Mouse (Mus musculus): ENCODE data around the gene Usp29. TPM values are rescaled to one million over a fixed set of nuclear protein-coding genes. Genes with fewer than 3 reads are reported as not detected.

Gene Usp29
- polyA plus RNA-seq, 1 experiment from 2014 or later: 4.1 TPM

DNA sequence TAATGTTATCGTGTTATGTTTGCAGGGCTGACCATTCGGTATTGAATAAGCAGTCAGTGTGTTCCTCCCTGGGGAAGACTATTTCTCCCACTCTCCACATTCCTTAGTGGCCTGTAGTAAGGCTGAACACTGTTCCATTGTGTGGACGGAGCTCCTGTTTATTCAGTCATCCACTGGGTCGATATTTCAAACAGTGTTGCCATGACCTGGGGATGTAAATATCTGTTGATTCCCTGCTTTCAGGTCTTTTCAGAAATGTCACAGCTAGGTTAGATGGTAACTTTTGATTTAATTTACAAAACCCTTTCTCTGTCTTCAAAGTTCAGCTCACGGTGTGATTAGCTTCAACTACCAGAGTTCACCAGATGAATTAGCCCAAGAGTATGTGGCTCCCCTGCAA, 104.6 kb downstream of the Usp29 start:
- Histone ChIP-seq H3K27ac (peak overlapping the region; percentile 51), H3K4me3 (replicated peaks) (no peak overlapping the region), H3K36me3 (no peaks in the 10 kb centered on the region), H3K4me1 (replicated peaks) (peaks cover 5% of the 10 kb centered on the region; the same call in 1 of the 2 replicates), H3K27me3 (replicated peaks) (no peaks in the 10 kb centered on the region), H3K4me2 (replicated peaks) (no peak overlapping the region), H3K9me3 (no peaks in the 10 kb centered on the region), H3K9ac (no peak overlapping the region)
- 17% methylated on average over 5 of the region's 5 CpGs for WGBS
- ATAC-seq: no peak

GRCm38 (mm10) chr7:6835351-6835750, 105.0 kb downstream of the Usp29 start:
- 0 out of 2 replicates have a peak, but pooled peaks have one; percentile 23 for ATAC-seq
- peaks cover 5% of the 10 kb centered on the region; the same call in 1 of the 2 replicates for H3K4me1 ChIP-seq (replicated peaks)
- H3K36me3 ChIP-seq: no peaks in the 10 kb centered on the region
- no peaks in the 10 kb centered on the region for H3K9me3 ChIP-seq
- no peak overlapping the region for H3K9ac ChIP-seq
- H3K4me2 ChIP-seq (replicated peaks): no peak overlapping the region
- peak overlapping the region; percentile 51 for H3K27ac ChIP-seq
- no peak overlapping the region for H3K4me3 ChIP-seq (replicated peaks)
- no peaks in the 10 kb centered on the region for H3K27me3 ChIP-seq (replicated peaks)
- WGBS: 9% methylated on average over 5 of the region's 5 CpGs

- H3K36me3 ChIP-seq: no peaks in the 10 kb centered on the region
- no peak overlapping the region for H3K4me3 ChIP-seq (replicated peaks)
- no peaks in the 10 kb centered on the region for H3K9me3 ChIP-seq
- H3K27ac ChIP-seq: 0 out of 2 replicates have a peak overlapping the region, but pooled peaks have one; percentile 9
- WGBS: 45% methylated on average over 3 of the region's 3 CpGs
- no peak overlapping the region for H3K4me2 ChIP-seq (replicated peaks)
- ATAC-seq: peak; percentile 1; the same call in 1 of the 2 replicates
- peaks cover 5% of the 10 kb centered on the region; the same call in 1 of the 2 replicates for H3K4me1 ChIP-seq (replicated peaks)
- H3K9ac ChIP-seq: no peak overlapping the region
- H3K27me3 ChIP-seq (replicated peaks): no peaks in the 10 kb centered on the region
Observed at GRCm38 (mm10) chr7:6837297-6837925, 107.0 kb downstream of the Usp29 start.

DNA sequence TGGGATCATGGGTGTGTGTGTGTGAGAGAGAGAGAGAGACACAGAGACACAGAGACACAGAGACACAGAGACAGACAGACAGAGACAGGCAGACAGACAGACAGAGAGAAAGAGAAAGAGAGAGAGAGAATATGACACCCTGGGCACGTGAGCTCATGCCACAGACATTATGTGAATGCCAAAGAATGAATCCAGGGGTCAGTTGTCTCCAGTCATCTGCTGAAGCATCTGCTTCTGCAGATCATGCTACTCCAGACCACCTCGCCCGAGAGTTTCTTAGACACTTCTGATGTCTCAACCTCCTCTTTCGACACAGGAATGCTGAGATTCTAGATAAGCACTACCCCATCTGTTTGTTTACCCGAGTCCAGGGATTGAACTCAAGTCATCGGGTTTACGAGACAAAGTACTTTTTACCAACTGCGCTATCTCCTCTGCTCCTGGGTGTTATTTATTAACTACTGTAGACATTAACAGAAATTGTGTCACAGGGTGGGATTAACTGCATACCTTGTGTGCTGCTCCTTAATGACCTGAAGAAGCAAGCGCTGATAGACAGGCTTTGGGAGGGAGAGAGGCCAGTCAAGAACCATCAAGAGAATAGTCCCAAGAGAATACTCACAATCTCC, 107.7 kb downstream of the Usp29 start:
- H3K4me1 ChIP-seq (replicated peaks): peaks cover 5% of the 10 kb centered on the region; the same call in 1 of the 2 replicates
- no peak overlapping the region for H3K9ac ChIP-seq
- 38% methylated on average over 9 of the region's 9 CpGs for WGBS
- H3K27me3 ChIP-seq (replicated peaks): no peaks in the 10 kb centered on the region
- H3K4me3 ChIP-seq (replicated peaks): no peak overlapping the region
- H3K36me3 ChIP-seq: no peaks in the 10 kb centered on the region
- peak; percentile 92 for ATAC-seq
- H3K4me2 ChIP-seq (replicated peaks): no peak overlapping the region
- H3K9me3 ChIP-seq: no peaks in the 10 kb centered on the region
- 0 out of 2 replicates have a peak overlapping the region, but pooled peaks have one; percentile 9 for H3K27ac ChIP-seq

- ATAC-seq: no peak
- no peak overlapping the region for H3K27ac ChIP-seq
- no peaks in the 10 kb centered on the region; the same call in 1 of the 2 replicates for H3K4me1 ChIP-seq (replicated peaks)
- no peak overlapping the region for H3K4me3 ChIP-seq (replicated peaks)
- H3K36me3 ChIP-seq: no peaks in the 10 kb centered on the region
- 55% methylated on average over 5 of the region's 5 CpGs for WGBS
- no peak overlapping the region for H3K4me2 ChIP-seq (replicated peaks)
- no peaks in the 10 kb centered on the region for H3K27me3 ChIP-seq (replicated peaks)
- H3K9ac ChIP-seq: no peak overlapping the region
- H3K9me3 ChIP-seq: no peaks in the 10 kb centered on the region
Observed at GRCm38 (mm10) chr7:6840860-6841259, 110.5 kb downstream of the Usp29 start.

DNA sequence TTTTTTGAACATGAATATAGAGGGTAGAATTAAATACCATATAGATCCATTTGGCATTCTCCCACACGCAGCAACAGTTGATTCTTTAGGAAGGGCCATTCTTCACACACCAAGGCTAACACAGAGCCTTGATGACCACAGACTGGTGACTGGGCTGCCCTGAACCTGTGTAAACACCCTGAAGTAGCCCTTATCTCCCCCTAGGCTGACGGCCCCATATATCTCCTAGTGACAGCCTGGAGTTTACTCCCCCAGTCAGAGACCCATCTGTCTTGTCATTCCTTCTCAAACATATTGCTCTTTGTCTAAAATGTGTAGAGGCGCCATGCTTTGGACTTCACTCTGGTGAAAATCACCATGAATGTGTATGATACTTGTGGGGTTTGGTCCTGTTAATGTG, 119.1 kb downstream of the Usp29 start:
- H3K4me1 ChIP-seq (replicated peaks): peaks cover 4% of the 10 kb centered on the region; the same call in 1 of the 2 replicates
- ATAC-seq: peak; percentile 69; the same call in 1 of the 2 replicates

GRCm38 (mm10) chr7:6850321-6850720, 119.9 kb downstream of the Usp29 start:
- WGBS: 62% methylated on average over 3 of the region's 3 CpGs
- Histone ChIP-seq H3K27ac (no peak overlapping the region), H3K9me3 (no peaks in the 10 kb centered on the region), H3K4me1 (replicated peaks) (peaks cover 4% of the 10 kb centered on the region; the same call in 1 of the 2 replicates), H3K36me3 (no peaks in the 10 kb centered on the region), H3K4me2 (replicated peaks) (no peak overlapping the region), H3K27me3 (replicated peaks) (no peaks in the 10 kb centered on the region), H3K4me3 (replicated peaks) (no peak overlapping the region), H3K9ac (no peak overlapping the region)
- ATAC-seq: no peak

More for the DNA sequence above, 119.1 kb downstream of the Usp29 start:
- Histone ChIP-seq H3K27ac (no peak overlapping the region), H3K4me3 (replicated peaks) (no peak overlapping the region), H3K36me3 (no peaks in the 10 kb centered on the region), H3K9ac (no peak overlapping the region), H3K27me3 (replicated peaks) (no peaks in the 10 kb centered on the region), H3K9me3 (no peaks in the 10 kb centered on the region), H3K4me2 (replicated peaks) (no peak overlapping the region)
- 43% methylated on average over 3 of the region's 3 CpGs for WGBS

DNA sequence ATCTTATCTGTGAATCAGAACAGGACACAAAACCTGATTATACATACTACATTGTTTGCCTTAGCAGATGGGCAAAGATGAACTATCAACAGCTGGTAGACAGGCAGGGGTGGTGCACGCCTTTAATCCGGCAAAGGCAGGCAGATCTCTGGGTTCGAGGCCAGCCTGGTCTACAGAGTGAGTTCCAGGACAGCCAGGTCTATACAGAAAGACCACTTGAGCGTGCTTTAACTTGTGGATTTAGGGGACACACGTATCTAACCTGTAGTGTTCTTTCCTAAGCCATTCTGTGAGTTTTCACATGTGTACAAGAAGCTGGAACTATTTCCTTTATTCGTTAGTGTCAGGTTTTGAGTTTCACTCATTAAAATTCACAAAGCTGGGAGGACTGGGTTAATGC, 120.9 kb downstream of the Usp29 start:
- Histone ChIP-seq H3K9ac (no peak overlapping the region), H3K9me3 (no peaks in the 10 kb centered on the region), H3K27ac (no peak overlapping the region), H3K27me3 (replicated peaks) (no peaks in the 10 kb centered on the region), H3K36me3 (no peaks in the 10 kb centered on the region), H3K4me3 (replicated peaks) (no peak overlapping the region), H3K4me1 (replicated peaks) (peaks cover 4% of the 10 kb centered on the region; the same call in 1 of the 2 replicates), H3K4me2 (replicated peaks) (no peak overlapping the region)
- no peak for ATAC-seq
- WGBS: 68% methylated on average over 6 of the region's 6 CpGs

- Histone ChIP-seq H3K4me1 (replicated peaks) (peaks cover 4% of the 10 kb centered on the region; the same call in 1 of the 2 replicates), H3K27ac (no peak overlapping the region), H3K4me2 (replicated peaks) (no peak overlapping the region), H3K4me3 (replicated peaks) (no peak overlapping the region), H3K27me3 (replicated peaks) (no peaks in the 10 kb centered on the region), H3K9ac (no peak overlapping the region), H3K9me3 (no peaks in the 10 kb centered on the region), H3K36me3 (no peaks in the 10 kb centered on the region)
- WGBS: 25% methylated on average over 5 of the region's 5 CpGs
- ATAC-seq: peak; percentile 78
Observed at GRCm38 (mm10) chr7:6851717-6852503, 121.5 kb downstream of the Usp29 start.

- peaks cover 6% of the 10 kb centered on the region; the same call in 1 of the 2 replicates for H3K4me1 ChIP-seq (replicated peaks)
- no peak overlapping the region for H3K9ac ChIP-seq
- H3K4me3 ChIP-seq (replicated peaks): no peak overlapping the region
- no peak overlapping the region for H3K4me2 ChIP-seq (replicated peaks)
- no peaks in the 10 kb centered on the region for H3K27me3 ChIP-seq (replicated peaks)
- no peaks in the 10 kb centered on the region for H3K9me3 ChIP-seq
- H3K36me3 ChIP-seq: no peaks in the 10 kb centered on the region
- H3K27ac ChIP-seq: no peak overlapping the region
- WGBS: 49% methylated on average over 10 of the region's 10 CpGs
- no peak for ATAC-seq
Observed at GRCm38 (mm10) chr7:6855613-6856405, 125.4 kb downstream of the Usp29 start.

DNA sequence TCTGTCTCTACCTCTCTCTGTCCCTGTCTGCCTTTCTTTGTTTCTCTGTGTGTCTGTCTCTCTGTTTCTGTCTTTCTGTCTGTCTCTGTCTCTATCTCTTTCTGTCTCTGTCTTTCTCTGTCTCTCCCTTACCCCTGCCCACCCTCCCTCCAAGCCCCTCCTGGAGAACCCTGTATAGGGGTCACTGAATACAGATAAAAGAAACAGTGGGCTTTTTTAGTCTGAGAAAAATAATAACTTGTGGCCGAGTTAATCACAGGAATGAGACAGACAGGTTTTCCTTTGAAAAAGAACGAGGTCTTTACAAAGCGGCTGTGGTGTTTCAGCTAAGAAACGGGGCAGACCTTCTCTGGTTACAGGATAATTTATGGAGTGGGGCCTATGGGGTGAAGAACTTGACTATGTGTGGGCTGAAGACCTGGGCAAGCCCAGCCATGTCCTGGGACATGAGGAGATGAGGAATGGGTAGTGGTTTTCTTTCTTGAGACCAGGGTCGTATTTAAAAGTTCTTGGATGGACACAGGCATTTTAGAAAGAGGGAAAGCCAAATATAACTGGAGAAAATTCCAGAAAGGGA, 128.4 kb downstream of the Usp29 start:
- no peak overlapping the region for H3K9ac ChIP-seq
- H3K4me2 ChIP-seq (replicated peaks): no peak overlapping the region
- no peak overlapping the region for H3K4me3 ChIP-seq (replicated peaks)
- 31% methylated on average over 5 of the region's 5 CpGs for WGBS
- H3K36me3 ChIP-seq: no peaks in the 10 kb centered on the region
- ATAC-seq: no peak
- no peak overlapping the region for H3K27ac ChIP-seq
- no peaks in the 10 kb centered on the region for H3K27me3 ChIP-seq (replicated peaks)
- H3K9me3 ChIP-seq: no peaks in the 10 kb centered on the region
- H3K4me1 ChIP-seq (replicated peaks): 0 out of 2 replicates have a peak, but pooled peaks cover 3% of the 10 kb centered on the region
